Mouse (Mus musculus) embryonic facial prominence, embryonic 12.5 days (tissue): Measurements from ENCODE around the gene Pla2g5. TPM values are rescaled to one million over a fixed set of nuclear protein-coding genes. Genes with fewer than 3 reads are reported as not detected.

Experiments used
- ATAC-seq: fragments of 200-750 bp; cut with Nextera tagmentation; 2 replicates; pipeline ENCODE4 v1.8.0; 2017; ENCODE audit not compliant: insufficient number of reproducible peaks, insufficient read depth, low FRiP score, low TSS enrichment
- H3K27ac ChIP-seq: fragments of 300-500 bp; sonication (generic); 2 replicates; pipeline ENCODE4 v1.5.1; 2016; ENCODE audit warnings: mild to moderate bottlenecking
- H3K27me3 ChIP-seq: fragments of 300-500 bp; sonication (generic); 2 replicates; pipeline ENCODE4 v1.6.1; 2016; ENCODE audit warnings: mild to moderate bottlenecking, moderate library complexity
- H3K36me3 ChIP-seq: fragments of 300-500 bp; sonication (generic); 2 replicates; pipeline ENCODE4 v1.6.1; 2016; ENCODE audit warnings: mild to moderate bottlenecking
- H3K4me1 ChIP-seq: fragments of 300-500 bp; sonication (generic); 2 replicates; pipeline ENCODE4 v1.6.1; 2016
- H3K4me2 ChIP-seq: fragments of 300-500 bp; sonication (generic); replicated peaks from 2 replicates; pipeline ENCODE4 v1.6.1; 2016; ENCODE audit warnings: mild to moderate bottlenecking, moderate library complexity
- H3K4me3 ChIP-seq: fragments of 300-500 bp; sonication (generic); 2 replicates; pipeline ENCODE4 v1.5.1; 2016; ENCODE audit warnings: mild to moderate bottlenecking
- H3K9ac ChIP-seq: fragments of 300-500 bp; sonication (generic); 2 replicates; pipeline ENCODE4 v1.6.1; 2016; ENCODE audit warnings: mild to moderate bottlenecking, moderate library complexity
- H3K9me3 ChIP-seq: fragments of 300-500 bp; sonication (generic); 2 replicates; pipeline ENCODE4 v1.6.1; 2016; ENCODE audit warnings: mild to moderate bottlenecking, moderate library complexity
- WGBS: fragments of 180-500 bp; shearing (Covaris S2); methylation state at CpG from one replicate; pipeline ENCODE4 v1.1.7; 2016; 5-methylcytosine and 5-hydroxymethylcytosine counted together
- polyA plus RNA-seq: library from polyadenylated mRNA; unstranded; fragments of >200 nt; fragmentation: Nextera tagmentation; extraction: Ambion mirVana; gene quantifications from 2 replicates; pipeline ENCODE4 v1.2.1, GENCODE M21; 2016

The Pla2g5 gene
- polyA plus RNA-seq, 1 experiment from 2014 or later = 0.82 TPM

- no peaks in the 10 kb centered on the region for H3K9me3 ChIP-seq
- 80% methylated on average over 9 of the region's 9 CpGs for WGBS
- H3K4me2 ChIP-seq = no peak overlapping the region
- H3K4me1 ChIP-seq = no peaks in the 10 kb centered on the region
- ATAC-seq = no peak
- no peaks in the 10 kb centered on the region for H3K27me3 ChIP-seq
- H3K27ac ChIP-seq = no peak overlapping the region
- H3K36me3 ChIP-seq = no peaks in the 10 kb centered on the region
- H3K9ac ChIP-seq = no peak overlapping the region
- H3K4me3 ChIP-seq = no peak overlapping the region
Observed at GRCm38 (mm10) chr4:138762266-138762665, 101.0 kb downstream of the Pla2g5 start.

GRCm38 (mm10) chr4:138757416-138757815 is 105.9 kb downstream of the Pla2g5 start, which contains the start of gene Pla2g2f:
Pla2g2f (minus strand) TSS chr4:138757626.
- H3K4me1 ChIP-seq = no peaks in the 10 kb centered on the region
- H3K4me2 ChIP-seq = no peak within 1 kb of the TSS
- ATAC-seq = no peak
- no peaks in the 10 kb centered on the region for H3K27me3 ChIP-seq
- no peak within 1 kb of the TSS for H3K27ac ChIP-seq
- H3K9me3 ChIP-seq = no peaks in the 10 kb centered on the region
- no peaks in the 10 kb centered on the region for H3K36me3 ChIP-seq
- 79% methylated on average over 8 of the region's 8 CpGs for WGBS
- no peak within 1 kb of the TSS for H3K9ac ChIP-seq
- H3K4me3 ChIP-seq = no peak within 1 kb of the TSS

GRCm38 (mm10) chr4:138755983-138756382 is 107.3 kb downstream of the Pla2g5 start:
- ATAC-seq = no peak
- H3K4me3 ChIP-seq = no peak overlapping the region
- H3K4me2 ChIP-seq = no peak overlapping the region

GRCm38 (mm10) chr4:138755439-138755838 is 107.8 kb downstream of the Pla2g5 start:
- no peak overlapping the region for H3K27ac ChIP-seq
- H3K36me3 ChIP-seq = no peaks in the 10 kb centered on the region
- WGBS = 71% methylated on average over 4 of the region's 4 CpGs
- H3K4me3 ChIP-seq = no peak overlapping the region
- no peaks in the 10 kb centered on the region for H3K9me3 ChIP-seq
- no peak for ATAC-seq
- no peak overlapping the region for H3K4me2 ChIP-seq
- H3K27me3 ChIP-seq = no peaks in the 10 kb centered on the region
- no peak overlapping the region for H3K9ac ChIP-seq
- no peaks in the 10 kb centered on the region for H3K4me1 ChIP-seq

More at GRCm38 (mm10) chr4:138755983-138756382, 107.3 kb downstream of the Pla2g5 start:
- Histone ChIP-seq H3K9me3 (no peaks in the 10 kb centered on the region), H3K4me1 (no peaks in the 10 kb centered on the region), H3K27ac (no peak overlapping the region), H3K36me3 (no peaks in the 10 kb centered on the region), H3K9ac (no peak overlapping the region), H3K27me3 (no peaks in the 10 kb centered on the region)
- WGBS = 79% methylated on average over 11 of the region's 11 CpGs

GRCm38 (mm10) chr4:138754432-138754831 is 108.8 kb downstream of the Pla2g5 start:
- Histone ChIP-seq H3K36me3 (no peaks in the 10 kb centered on the region), H3K4me2 (no peak overlapping the region), H3K27ac (no peak overlapping the region), H3K4me3 (no peak overlapping the region), H3K9me3 (no peaks in the 10 kb centered on the region), H3K9ac (no peak overlapping the region), H3K4me1 (no peaks in the 10 kb centered on the region), H3K27me3 (no peaks in the 10 kb centered on the region)
- WGBS = 77% methylated on average over 9 of the region's 9 CpGs
- no peak for ATAC-seq

GRCm38 (mm10) chr4:138753608-138754007 is 109.7 kb downstream of the Pla2g5 start:
- Histone ChIP-seq H3K9ac (no peak overlapping the region), H3K27me3 (no peaks in the 10 kb centered on the region), H3K9me3 (no peaks in the 10 kb centered on the region), H3K36me3 (no peaks in the 10 kb centered on the region), H3K4me1 (no peaks in the 10 kb centered on the region), H3K27ac (no peak overlapping the region), H3K4me3 (no peak overlapping the region), H3K4me2 (no peak overlapping the region)
- WGBS = 82% methylated on average over 3 of the region's 3 CpGs
- ATAC-seq = no peak

- 93% methylated on average over 6 of the region's 6 CpGs for WGBS
- Histone ChIP-seq H3K27ac (no peak overlapping the region), H3K9ac (no peak overlapping the region), H3K27me3 (no peaks in the 10 kb centered on the region), H3K4me1 (no peaks in the 10 kb centered on the region), H3K4me3 (no peak overlapping the region), H3K36me3 (no peaks in the 10 kb centered on the region), H3K9me3 (no peaks in the 10 kb centered on the region), H3K4me2 (no peak overlapping the region)
- no peak for ATAC-seq
Observed at GRCm38 (mm10) chr4:138752603-138753002, 110.7 kb downstream of the Pla2g5 start.

Other genes with a start within 250 kb of the Pla2g5 start
- gene Vwa5b1, start 227.6 kb downstream of the Pla2g5 start, polyA plus RNA-seq = 0.23 TPM in 1 of 2 replicates, not detected in the other
- gene Pla2g2c, start 138.7 kb downstream of the Pla2g5 start, polyA plus RNA-seq = 0.41 and 0.53 TPM in 2 replicates
- 0.78 and 1.0 TPM in 2 replicates for gene Ubxn10, start 126.3 kb downstream of the Pla2g5 start, polyA plus RNA-seq
- not detected in 2 replicates for gene Pla2g2f, start 105.9 kb downstream of the Pla2g5 start, polyA plus RNA-seq
- 0.13 and 0.32 TPM in 2 replicates for gene Pla2g2d, start 87.7 kb downstream of the Pla2g5 start, polyA plus RNA-seq
- not detected in 2 replicates for gene Gm13030, start 10.5 kb upstream of the Pla2g5 start, polyA plus RNA-seq
- gene Pla2g2e, start 14.5 kb upstream of the Pla2g5 start, polyA plus RNA-seq = not detected in 2 replicates
- gene Otud3, start 50.5 kb upstream of the Pla2g5 start, polyA plus RNA-seq = 4.0 and 4.6 TPM in 2 replicates
- gene Rnf186, start 103.6 kb upstream of the Pla2g5 start, polyA plus RNA-seq = not detected in 2 replicates
- 2.9 and 3.7 TPM in 2 replicates for gene Tmco4, start 109.4 kb upstream of the Pla2g5 start, polyA plus RNA-seq
- 0.40 and 0.67 TPM in 2 replicates for gene Htr6, start 212.1 kb upstream of the Pla2g5 start, polyA plus RNA-seq
- 160 and 161 TPM in 2 replicates for gene Nbl1, start 229.5 kb upstream of the Pla2g5 start, polyA plus RNA-seq